Mouse (Mus musculus) cerebellum, adult 9-11 months (tissue): ENCODE results near the gene Lsamp.
A peak's percentile ranks its signal among the peaks of the same experiment; 100 is the strongest.

Experiments used
- DNase-seq: peaks from one replicate; pipeline ENCODE4 v3.0.0; 2022

Gene Lsamp

DNA sequence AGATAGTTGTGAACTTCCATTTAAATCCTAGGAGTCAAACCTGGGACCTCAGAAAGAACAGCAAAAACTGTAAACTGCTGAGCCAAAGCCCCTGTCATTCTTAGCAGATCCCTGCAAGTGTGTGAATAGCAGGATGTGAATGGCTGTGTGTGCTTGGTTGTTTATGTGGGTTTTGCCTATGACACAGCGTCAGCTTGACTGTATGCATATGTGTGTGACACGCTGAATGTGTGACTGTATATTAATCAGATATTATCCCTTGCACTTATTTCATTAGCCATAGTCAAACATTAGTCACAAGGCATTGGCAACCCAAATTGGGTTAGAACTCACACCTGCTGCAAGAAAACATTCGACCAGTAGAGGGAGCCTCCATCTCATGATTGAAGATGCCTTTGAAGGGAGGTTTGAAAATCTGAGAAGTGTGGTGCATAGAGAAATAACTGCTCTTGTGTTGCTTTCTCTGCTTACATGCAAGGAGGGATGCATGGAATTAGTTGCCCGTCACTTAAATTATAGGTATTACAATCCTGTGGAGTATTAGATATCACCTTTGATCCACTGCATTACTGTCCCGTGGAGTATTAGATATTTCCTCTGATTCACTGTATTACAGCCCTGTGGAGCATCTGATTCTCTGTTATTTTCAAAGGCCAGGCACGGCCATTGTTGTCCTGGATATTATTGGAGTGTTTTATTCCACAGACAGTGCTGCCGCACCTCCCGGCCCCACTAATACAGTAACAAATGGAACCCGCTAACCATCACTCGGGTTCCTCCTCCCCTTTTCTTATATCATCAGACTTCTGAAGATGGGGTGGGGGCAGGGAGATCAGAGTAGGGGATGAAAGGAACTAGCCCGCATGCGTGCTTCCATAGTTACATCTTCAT, 1274.2 kb downstream of the Lsamp start:
- peak; percentile 62 for DNase-seq

- DNase-seq: no peak
These were observed 1292.0 kb downstream of the Lsamp start for GRCm38 (mm10) chr16:41275999-41276671.

GRCm38 (mm10) chr16:41317992-41318391, 1333.8 kb downstream of the Lsamp start:
- no peak for DNase-seq

DNA sequence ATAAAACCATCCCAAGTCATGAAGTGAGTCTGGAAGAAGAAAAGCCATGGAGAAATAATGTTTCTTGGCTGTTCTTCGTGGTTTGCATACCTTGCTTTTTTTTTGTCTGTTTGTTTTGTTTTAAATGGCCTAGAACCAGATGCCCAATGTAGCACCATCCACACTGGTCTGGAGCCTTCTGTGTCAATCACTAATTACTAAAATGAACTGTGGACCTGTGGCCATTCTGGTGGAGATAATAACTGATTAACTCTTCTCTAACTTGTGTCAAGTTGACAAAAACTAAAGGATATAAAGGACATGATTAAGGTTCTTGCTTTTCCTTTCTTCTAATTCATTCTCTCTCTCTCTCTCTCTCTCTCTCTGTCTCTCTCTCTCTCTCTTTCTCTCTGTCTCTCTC, 1359.3 kb downstream of the Lsamp start:
- no peak for DNase-seq

DNA sequence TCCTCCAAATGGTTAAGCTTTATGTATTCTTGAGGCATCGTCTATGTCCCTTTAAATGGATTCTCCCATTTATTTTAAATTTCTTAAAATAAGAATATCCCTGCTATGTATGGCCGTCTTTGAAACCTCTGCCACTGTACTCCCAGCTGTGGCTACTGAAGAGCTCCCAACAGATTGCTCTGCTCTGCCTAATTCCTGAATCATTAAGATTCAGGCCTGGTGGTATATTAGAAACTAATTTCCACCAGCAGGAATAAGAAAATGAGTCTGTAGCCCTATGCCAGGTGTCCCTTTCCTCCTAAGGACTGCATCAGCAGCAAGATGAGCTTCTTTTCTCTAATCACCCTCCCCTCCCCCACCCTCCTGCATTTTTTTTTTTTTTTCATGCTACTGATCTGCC, 1381.0 kb downstream of the Lsamp start:
- DNase-seq: no peak

DNA sequence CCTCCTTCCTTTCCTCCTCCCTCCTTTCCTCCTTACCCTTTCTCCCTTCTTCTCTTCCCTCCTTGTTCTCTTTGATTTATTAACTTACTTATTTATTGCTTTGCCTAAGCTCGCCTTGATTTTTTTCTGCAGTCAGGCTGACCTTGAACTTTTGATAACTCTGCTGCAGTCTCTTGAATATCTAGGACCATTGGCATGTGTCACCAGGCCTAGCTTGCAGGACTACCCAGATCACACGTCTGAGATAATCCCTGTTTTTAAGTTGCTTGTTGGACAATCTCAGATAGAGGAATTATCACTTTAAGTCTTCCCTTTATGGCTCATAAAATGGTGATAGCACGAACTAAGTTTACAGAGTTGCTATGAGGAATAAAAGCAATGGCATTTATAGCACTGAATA, 1399.5 kb downstream of the Lsamp start:
- no peak for DNase-seq

GRCm38 (mm10) chr16:41384288-41384687, 1400.1 kb downstream of the Lsamp start:
- no peak for DNase-seq

GRCm38 (mm10) chr16:41408850-41409249, 1424.7 kb downstream of the Lsamp start:
- no peak for DNase-seq

GRCm38 (mm10) chr16:41410671-41411070, 1426.5 kb downstream of the Lsamp start:
- DNase-seq: no peak

DNA sequence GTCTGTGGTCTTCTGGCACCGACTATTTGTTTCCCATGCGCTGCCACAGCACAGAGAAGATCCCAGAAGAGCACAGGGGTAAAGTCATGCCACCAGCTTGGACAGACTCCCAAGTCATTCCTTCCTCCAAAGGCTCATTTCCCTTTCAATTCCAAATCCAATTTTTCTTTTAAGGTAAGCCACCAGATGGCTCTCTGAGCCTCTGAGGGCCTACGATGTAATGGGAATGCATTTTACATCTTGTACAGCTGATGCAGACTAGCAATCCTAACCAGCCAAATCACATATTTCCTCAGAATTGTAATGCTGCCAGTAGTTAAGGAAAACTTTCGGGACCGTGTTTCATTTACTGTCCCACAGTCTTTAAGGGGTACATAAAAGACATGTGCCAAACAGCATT, 1433.2 kb downstream of the Lsamp start:
- peak; percentile 6 for DNase-seq

DNA sequence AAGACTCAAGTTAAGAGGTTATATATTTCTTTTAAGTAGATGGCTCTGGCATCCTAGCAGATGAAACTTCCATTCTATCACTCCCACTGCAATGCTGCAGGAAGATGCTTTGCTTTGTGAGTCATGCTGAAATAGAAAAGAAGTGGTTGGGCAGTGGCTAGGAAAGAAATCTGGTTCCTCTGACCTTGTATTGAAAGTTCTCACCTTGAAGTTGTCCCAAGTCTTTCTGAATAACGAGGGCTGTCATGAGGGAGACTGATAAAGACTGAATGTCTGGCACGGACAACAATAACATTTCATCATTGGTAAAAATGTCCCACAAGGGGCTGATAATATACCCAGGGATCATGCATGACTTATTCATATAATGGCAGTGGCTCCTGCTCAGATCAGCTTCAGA, 1483.2 kb downstream of the Lsamp start:
- DNase-seq: no peak

- no peak for DNase-seq
These were observed 1494.5 kb downstream of the Lsamp start for GRCm38 (mm10) chr16:41478694-41479093.

GRCm38 (mm10) chr16:41481832-41482231, 1497.7 kb downstream of the Lsamp start:
- DNase-seq: no peak

GRCm38 (mm10) chr16:41510915-41511552, 1526.9 kb downstream of the Lsamp start:
- DNase-seq: no peak

DNA sequence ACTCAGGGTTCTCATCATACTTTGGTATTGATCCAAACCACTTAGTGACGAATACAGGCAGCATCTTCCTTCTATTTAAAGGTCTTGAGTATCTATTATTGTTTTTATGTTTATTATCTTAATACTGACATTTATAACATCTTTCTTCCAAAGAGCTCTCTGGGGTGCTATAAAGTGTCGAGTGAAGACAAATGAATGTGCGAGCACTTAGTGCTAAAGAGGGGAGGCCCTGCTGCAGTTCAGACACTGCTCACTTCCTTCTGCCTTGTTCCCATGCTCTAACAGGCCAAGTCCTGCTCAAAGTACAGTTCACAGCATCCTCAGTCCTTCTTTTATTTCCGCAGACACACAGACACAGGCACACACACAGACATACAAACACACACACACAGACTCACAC, 1537.4 kb downstream of the Lsamp start:
- DNase-seq: no peak

DNA sequence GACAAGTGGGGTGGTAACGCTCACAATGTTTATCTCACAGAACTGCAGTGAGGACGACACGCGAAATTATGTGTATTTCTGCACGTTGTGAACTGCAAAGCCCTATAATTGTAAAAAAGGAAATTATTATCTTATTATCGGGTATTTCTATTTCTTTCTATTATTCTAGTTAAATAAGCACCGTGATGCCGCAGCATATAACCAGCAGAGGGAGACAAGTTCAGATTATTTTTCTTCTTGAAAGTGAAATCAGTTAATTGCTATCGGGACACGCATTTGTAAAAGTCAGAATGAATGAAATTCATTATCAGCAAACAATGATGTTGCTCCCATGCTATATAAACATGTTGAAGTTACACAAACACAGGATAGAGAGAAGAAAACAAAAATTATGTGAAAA, 1540.1 kb downstream of the Lsamp start:
- DNase-seq: peak; percentile 52

- DNase-seq: peak; percentile 79
These were observed 1548.7 kb downstream of the Lsamp start for GRCm38 (mm10) chr16:41532661-41533551.

- no peak for DNase-seq
These were observed 1549.5 kb downstream of the Lsamp start for GRCm38 (mm10) chr16:41533686-41534085.

GRCm38 (mm10) chr16:41535806-41536205, 1551.6 kb downstream of the Lsamp start:
- no peak for DNase-seq

GRCm38 (mm10) chr16:41542641-41543040, 1558.5 kb downstream of the Lsamp start:
- DNase-seq: no peak

DNA sequence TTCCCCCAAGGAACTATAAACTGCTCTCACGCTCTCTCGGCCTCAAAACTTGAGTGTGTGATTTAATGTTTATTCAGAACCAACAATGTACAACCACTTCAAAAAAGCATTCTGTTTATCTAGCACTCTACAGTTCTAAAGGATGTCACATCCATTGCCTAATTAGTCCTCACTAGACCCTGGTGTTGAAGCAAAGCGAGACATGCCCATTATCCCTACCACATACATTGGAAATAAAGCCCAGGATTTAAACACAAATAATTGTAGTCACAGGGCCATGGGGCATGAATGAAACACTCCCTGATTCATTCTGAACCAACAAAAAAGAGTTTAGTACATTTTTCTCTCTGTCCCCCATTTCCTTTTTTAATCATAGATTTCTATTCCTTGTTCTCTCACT, 1567.0 kb downstream of the Lsamp start:
- DNase-seq: no peak

GRCm38 (mm10) chr16:41551851-41552262, 1567.7 kb downstream of the Lsamp start:
- no peak for DNase-seq

GRCm38 (mm10) chr16:41557104-41557503, 1572.9 kb downstream of the Lsamp start:
- DNase-seq: peak; percentile 65
